Mouse (Mus musculus) kidney, postnatal 0 days (tissue): ENCODE data around the gene Pla2g3. TPM values are rescaled to one million over a fixed set of nuclear protein-coding genes. Genes with fewer than 3 reads are reported as not detected.

Experiments
- ATAC-seq: fragments of 200-750 bp; cut with Nextera tagmentation; replicated peaks from 2 replicates; pipeline ENCODE4 v1.8.0; 2017; ENCODE audit warnings: low read depth, moderate number of reproducible peaks, moderate TSS enrichment, moderate library complexity; ENCODE audit not compliant: low FRiP score
- DNase-seq: peaks from one replicate; pipeline ENCODE4 v3.0.0-alpha.2; 2016; ENCODE audit warnings: low spot score
- H3K27ac ChIP-seq: fragments of 300-500 bp; sonication (generic); 2 replicates; pipeline ENCODE4 v1.5.1; 2014; ENCODE audit warnings: mild to moderate bottlenecking
- H3K27me3 ChIP-seq: fragments of 300-500 bp; sonication (generic); 2 replicates; pipeline ENCODE4 v1.6.1; 2014; ENCODE audit warnings: low read length, mixed read lengths; ENCODE audit not compliant: insufficient read depth
- H3K36me3 ChIP-seq: fragments of 300-500 bp; sonication (generic); 2 replicates; pipeline ENCODE4 v1.6.1; 2014; ENCODE audit warnings: low read length, mixed read lengths; ENCODE audit not compliant: insufficient read depth
- H3K4me1 ChIP-seq: fragments of 300-500 bp; sonication (generic); replicated peaks from 2 replicates; pipeline ENCODE4 v1.6.1; 2014; ENCODE audit warnings: antibody characterized with exemption, low read length, mixed read lengths; ENCODE audit not compliant: insufficient read depth
- H3K4me2 ChIP-seq: fragments of 300-500 bp; sonication (generic); 2 replicates; pipeline ENCODE4 v1.6.1; 2014; ENCODE audit warnings: mild to moderate bottlenecking, low read length, moderate library complexity, mixed read lengths
- H3K4me3 ChIP-seq: fragments of 300-500 bp; sonication (generic); replicated peaks from 2 replicates; pipeline ENCODE4 v1.5.1; 2014; ENCODE audit warnings: low read depth, low read length
- H3K9ac ChIP-seq: fragments of 300-500 bp; sonication (generic); 2 replicates; pipeline ENCODE4 v1.6.1; 2014; ENCODE audit warnings: low read depth, low read length
- H3K9me3 ChIP-seq: fragments of 300-500 bp; sonication (generic); replicated peaks from 2 replicates; pipeline ENCODE4 v1.6.1; 2016; ENCODE audit warnings: low read length, inconsistent platforms, mixed read lengths
- CTCF ChIP-seq: IDR thresholded peaks from 2 replicates; pipeline ENCODE4 v1.5.1; 2016; ENCODE audit warnings: antibody characterized with exemption, low read depth, mild to moderate bottlenecking, moderate library complexity
- WGBS: fragments of 180-500 bp; shearing (Covaris S2); extraction: QIAGEN DNeasy Blood & Tissue Kit; methylation state at CpG from one replicate; pipeline ENCODE4 v1.1.7; 2014; 5-methylcytosine and 5-hydroxymethylcytosine counted together
- polyA plus RNA-seq: library from polyadenylated mRNA; unstranded; fragments of >200 nt; fragmentation: Nextera tagmentation; extraction: Ambion mirVana; gene quantifications from 2 replicates; pipeline ENCODE4 v1.2.1, GENCODE M21; 2015

The Pla2g3 gene
- polyA plus RNA-seq, 1 experiment from 2014 or later, result 0.25 TPM

DNA sequence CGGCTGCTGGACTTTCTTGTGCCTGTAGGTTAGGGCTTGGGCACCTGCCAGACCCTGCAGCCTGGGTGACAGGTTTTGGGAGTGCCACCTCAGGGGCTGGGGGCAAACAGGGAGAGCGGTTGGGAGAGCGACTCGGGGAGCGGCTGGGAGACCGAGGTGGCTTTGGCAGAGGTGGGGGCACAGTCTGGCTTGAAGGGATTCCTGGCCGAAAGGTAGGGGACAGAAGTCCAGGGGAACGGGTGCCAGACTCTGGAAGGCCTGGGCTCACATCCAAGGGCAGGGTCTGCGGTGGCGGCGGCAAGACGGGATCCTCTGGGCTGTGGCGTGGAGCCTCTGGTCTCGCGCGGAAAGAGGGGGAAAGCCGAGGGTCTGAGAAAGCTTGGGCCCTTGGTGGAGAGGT, 14.0 kb downstream of the Pla2g3 start:
- ATAC-seq (no peak), DNase-seq (no peak)
- H3K4me2 ChIP-seq, result no peak overlapping the region
- H3K27ac ChIP-seq, result no peak overlapping the region
- H3K4me3 ChIP-seq, result no peak overlapping the region
- H3K9me3 ChIP-seq, result no peaks in the 10 kb centered on the region
- WGBS, result 82% methylated on average over 17 of the region's 17 CpGs
- H3K27me3 ChIP-seq, result no peaks in the 10 kb centered on the region
- no peaks in the 10 kb centered on the region for H3K36me3 ChIP-seq
- H3K9ac ChIP-seq, result no peak overlapping the region
- H3K4me1 ChIP-seq, result no peaks in the 10 kb centered on the region
- no peak for TF ChIP-seq CTCF

DNA sequence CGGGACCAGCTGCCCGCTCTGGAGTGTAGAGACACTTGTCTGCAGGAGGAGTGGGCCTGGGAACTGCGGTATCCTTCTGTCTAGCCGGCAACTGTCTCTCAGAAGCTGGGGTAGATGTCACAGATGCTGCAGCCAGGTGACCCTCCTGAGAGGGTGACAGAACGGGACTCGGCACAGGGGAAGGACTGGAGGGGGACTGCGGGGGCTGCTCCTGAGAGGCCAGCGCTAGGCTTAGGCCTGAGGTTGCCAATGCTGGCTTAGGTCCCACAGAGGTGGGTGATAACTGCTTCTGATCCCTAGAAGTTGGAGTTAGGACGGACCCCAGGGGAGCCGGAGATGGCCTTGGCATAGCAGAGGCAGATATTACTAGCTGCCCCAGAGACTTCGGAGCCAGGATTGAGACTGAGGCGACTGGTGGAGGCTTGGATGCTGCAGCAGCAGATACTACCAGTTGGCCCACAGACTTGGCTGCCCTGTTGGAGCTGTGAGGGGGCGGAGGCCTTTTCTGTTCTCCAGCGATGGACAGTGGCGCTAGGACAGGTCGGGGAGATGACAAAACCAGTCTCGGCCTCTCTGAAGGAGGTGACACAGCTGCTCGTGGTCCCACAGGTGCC, 14.5 kb downstream of the Pla2g3 start:
- ATAC-seq, result no peak
- H3K27ac ChIP-seq, result no peak overlapping the region
- no peak overlapping the region for H3K4me2 ChIP-seq
- H3K36me3 ChIP-seq, result no peaks in the 10 kb centered on the region
- DNase-seq, result no peak
- H3K4me1 ChIP-seq, result no peaks in the 10 kb centered on the region
- no peak overlapping the region for H3K4me3 ChIP-seq
- no peaks in the 10 kb centered on the region for H3K9me3 ChIP-seq
- no peak overlapping the region for H3K9ac ChIP-seq
- no peaks in the 10 kb centered on the region for H3K27me3 ChIP-seq
- WGBS, result 75% methylated on average over 18 of the region's 18 CpGs
- TF ChIP-seq CTCF, result no peak

DNA sequence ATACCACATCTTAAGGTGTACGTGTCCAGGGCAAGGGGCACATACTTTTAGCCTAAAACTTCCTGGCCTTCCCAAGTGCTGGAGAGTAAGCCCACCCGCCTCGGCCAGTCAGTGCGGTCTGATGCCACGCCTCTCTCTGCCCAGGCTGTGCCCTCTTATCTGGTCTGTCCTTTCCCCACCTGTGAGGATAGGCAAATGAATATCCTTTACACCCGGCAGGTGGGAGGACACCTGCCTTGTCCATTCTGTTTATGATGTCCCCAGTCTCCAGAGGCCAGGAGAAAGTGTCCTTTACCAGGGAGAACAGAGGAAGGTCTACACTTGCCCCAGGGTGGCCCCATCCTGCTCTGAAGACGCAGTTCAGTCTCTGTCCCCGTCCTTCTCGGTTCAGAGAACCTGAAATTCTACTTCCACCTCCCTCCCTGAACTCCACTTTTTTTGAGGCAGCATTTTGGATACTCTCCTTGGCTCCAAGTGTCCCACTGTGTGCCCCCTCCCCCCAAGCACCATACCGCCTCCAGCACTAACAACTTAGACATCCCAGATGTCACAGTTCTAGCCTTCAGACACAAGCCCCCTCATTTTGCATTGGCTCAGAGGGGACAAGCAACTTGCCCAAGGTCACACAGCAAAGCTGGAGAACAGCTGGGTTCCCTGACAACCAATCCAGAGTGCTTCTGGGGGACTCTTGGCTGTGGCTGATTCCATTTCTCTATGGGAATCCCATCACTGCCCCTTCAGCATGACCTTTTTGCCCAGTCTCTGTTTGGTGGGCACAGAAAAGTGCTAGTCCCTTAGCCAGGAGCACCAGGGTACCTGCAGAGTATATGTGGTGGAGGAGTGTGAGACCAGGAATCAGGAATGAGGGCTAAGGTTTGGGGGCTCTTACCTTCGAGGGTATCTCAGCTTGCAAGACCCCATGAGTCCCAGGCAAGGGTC, 15.9 kb downstream of the Pla2g3 start:
- H3K4me2 ChIP-seq, result peak overlapping the region; percentile 37; the same call in 1 of the 2 replicates
- H3K4me3 ChIP-seq, result no peak overlapping the region; the same call in 1 of the 2 replicates
- H3K9ac ChIP-seq, result no peak overlapping the region
- H3K36me3 ChIP-seq, result no peaks in the 10 kb centered on the region
- no peaks in the 10 kb centered on the region for H3K4me1 ChIP-seq
- no peaks in the 10 kb centered on the region for H3K27me3 ChIP-seq
- WGBS, result 65% methylated on average over 11 of the region's 11 CpGs
- no peaks in the 10 kb centered on the region for H3K9me3 ChIP-seq
- no peak overlapping the region for H3K27ac ChIP-seq
- DNase-seq (no peak), ATAC-seq (0 out of 2 replicates have a peak, but pooled peaks have one; percentile 27)
- no peak for TF ChIP-seq CTCF

GRCm38 (mm10) chr11:3508226-3508625, 20.1 kb downstream of the Pla2g3 start:
- TF ChIP-seq CTCF, result no peak
- Histone ChIP-seq H3K4me2 (no peak overlapping the region), H3K36me3 (no peaks in the 10 kb centered on the region), H3K9me3 (no peaks in the 10 kb centered on the region), H3K27me3 (no peaks in the 10 kb centered on the region), H3K27ac (no peak overlapping the region), H3K4me1 (no peaks in the 10 kb centered on the region), H3K9ac (no peak overlapping the region), H3K4me3 (no peak overlapping the region)
- DNase-seq (no peak), ATAC-seq (no peak)
- 48% methylated on average over 7 of the region's 7 CpGs for WGBS

GRCm38 (mm10) chr11:3509181-3510085, 21.3 kb downstream of the Pla2g3 start:
- 0 out of 2 replicates have a peak overlapping the region, but pooled peaks have one; percentile 9 for H3K27ac ChIP-seq
- no peak for TF ChIP-seq CTCF
- H3K4me2 ChIP-seq, result no peak overlapping the region
- WGBS, result 58% methylated on average over 8 of the region's 8 CpGs
- H3K36me3 ChIP-seq, result no peaks in the 10 kb centered on the region
- H3K9ac ChIP-seq, result no peak overlapping the region
- ATAC-seq, result no peak
- H3K4me3 ChIP-seq, result no peak overlapping the region
- H3K27me3 ChIP-seq, result no peaks in the 10 kb centered on the region
- H3K9me3 ChIP-seq, result no peaks in the 10 kb centered on the region
- H3K4me1 ChIP-seq, result no peaks in the 10 kb centered on the region
- DNase-seq, result no peak

DNA sequence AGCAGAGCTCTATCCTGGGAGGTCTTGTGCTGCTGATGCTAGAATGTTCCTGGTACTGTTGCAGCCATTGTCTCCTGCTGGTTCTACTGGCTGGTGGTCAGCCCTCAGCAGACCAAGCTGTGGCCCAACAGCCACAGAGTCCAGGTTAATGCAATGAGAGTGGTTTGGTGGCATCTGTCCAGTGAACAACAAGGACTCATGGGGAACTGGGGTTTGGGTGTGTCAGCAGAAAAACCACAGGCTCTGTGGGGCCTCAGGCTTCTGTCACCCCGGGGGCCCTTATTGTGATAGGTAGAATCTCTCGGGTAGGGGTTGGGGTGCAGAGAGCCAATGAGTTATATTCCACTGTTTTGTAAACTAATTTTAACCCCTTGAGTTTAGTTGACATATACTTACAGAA, 22.2 kb downstream of the Pla2g3 start:
- Histone ChIP-seq H3K27ac (no peak overlapping the region), H3K4me2 (no peak overlapping the region), H3K9me3 (no peaks in the 10 kb centered on the region), H3K36me3 (no peaks in the 10 kb centered on the region), H3K4me3 (no peak overlapping the region), H3K27me3 (no peaks in the 10 kb centered on the region), H3K4me1 (no peaks in the 10 kb centered on the region), H3K9ac (no peak overlapping the region)
- 98% methylated on average over 2 of the region's 2 CpGs for WGBS
- DNase-seq, result no peak
- ATAC-seq, result no peak
- no peak for TF ChIP-seq CTCF
